Mouse (Mus musculus): ENCODE results near the gene Tsku. TPM values are rescaled to one million over a fixed set of nuclear protein-coding genes. Genes with fewer than 3 reads are reported as not detected.

The Tsku gene
- total and polyA plus RNA-seq, 2 experiments from 2014 or later = 6.2 to 24.8 TPM

- H3K9ac ChIP-seq = peak overlapping the region; percentile 89
- no peaks in the 10 kb centered on the region for H3K9me3 ChIP-seq (ENCODE audit: low read length)
- H3K4me2 ChIP-seq (ENCODE audit: low read depth) = peak overlapping the region; percentile 91
- ATAC-seq (peak; percentile 34), DNase-seq (peak; percentile 66)
- H3K27ac ChIP-seq (ENCODE audit: low read depth, low read length) = peak overlapping the region; percentile 85
- H3K4me3 ChIP-seq (ENCODE audit: low read depth, low read length) = peak overlapping the region; percentile 81
- H3K27me3 ChIP-seq (ENCODE audit: insufficient read depth, low read length) = no peaks in the 10 kb centered on the region
- WGBS = 1% methylated on average over 33 of the region's 33 CpGs
- peaks cover 7% of the 10 kb centered on the region; the same call in 1 of the 2 replicates for H3K4me1 ChIP-seq (ENCODE audit: insufficient read depth)
- no peak for TF ChIP-seq CTCF (IDR thresholded peaks at IDR 0.05; ENCODE audit: low read depth)
- no peaks in the 10 kb centered on the region for H3K36me3 ChIP-seq (ENCODE audit: insufficient read depth)
Measured at GRCm38 (mm10) chr7:98359951-98360620, 1.0 kb downstream of the Tsku start.

DNA sequence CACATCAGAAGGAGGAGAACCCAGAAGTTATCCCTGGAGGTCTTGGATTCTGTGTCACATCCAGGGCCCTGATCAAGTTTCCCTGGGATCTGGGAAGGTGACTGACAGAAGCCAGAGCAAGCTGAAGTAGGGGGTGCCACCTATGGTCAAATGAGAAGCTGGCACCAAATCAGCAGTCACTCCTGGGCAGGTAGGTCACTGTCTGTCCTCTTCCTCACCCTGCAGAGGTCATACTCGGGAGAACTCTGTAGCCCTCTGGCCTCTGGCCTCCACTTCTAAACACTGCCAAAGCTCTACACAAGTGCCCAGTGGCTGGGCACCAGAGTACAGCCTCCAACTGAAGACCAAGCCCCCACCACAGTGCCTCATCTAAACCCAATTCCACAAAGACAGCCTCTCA lies 3.1 kb downstream of the Tsku start:
- no peak overlapping the region for H3K4me3 ChIP-seq (ENCODE audit: low read depth, low read length)

DNA sequence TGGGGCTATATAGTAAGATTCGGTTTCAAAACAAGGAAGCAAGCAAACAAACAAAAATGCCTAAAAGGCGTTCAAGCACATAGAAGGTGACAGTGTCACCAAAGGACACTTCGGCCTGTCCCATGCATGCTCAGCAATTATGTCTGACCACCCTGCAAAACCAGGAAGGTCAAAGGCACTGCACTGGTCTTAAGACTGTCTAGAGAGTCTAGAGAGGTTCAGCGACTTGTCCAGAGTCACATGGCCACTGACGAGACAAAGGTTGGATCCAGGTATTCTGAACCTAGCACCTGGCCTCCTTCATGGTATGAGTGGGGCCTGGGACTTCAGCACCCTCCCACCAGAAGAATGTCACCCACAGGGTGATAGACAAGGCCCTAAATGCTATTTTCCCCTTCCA lies 3.8 kb downstream of the Tsku start:
- ATAC-seq (no peak), DNase-seq (no peak)
- Histone ChIP-seq H3K4me1 (ENCODE audit: insufficient read depth) (peaks cover 11% of the 10 kb centered on the region), H3K9me3 (ENCODE audit: low read length) (no peaks in the 10 kb centered on the region), H3K27me3 (ENCODE audit: insufficient read depth, low read length) (no peaks in the 10 kb centered on the region), H3K4me3 (ENCODE audit: low read depth, low read length) (no peak overlapping the region), H3K36me3 (ENCODE audit: insufficient read depth) (peaks cover 7% of the 10 kb centered on the region), H3K4me2 (ENCODE audit: low read depth) (no peak overlapping the region), H3K9ac (no peak overlapping the region), H3K27ac (ENCODE audit: low read depth, low read length) (no peak overlapping the region)
- no peak for TF ChIP-seq CTCF (IDR thresholded peaks at IDR 0.05; ENCODE audit: low read depth)
- WGBS = 84% methylated on average over 5 of the region's 5 CpGs

More for the DNA sequence above, 3.1 kb downstream of the Tsku start:
- Histone ChIP-seq H3K9me3 (ENCODE audit: low read length) (no peaks in the 10 kb centered on the region), H3K27ac (ENCODE audit: low read depth, low read length) (no peak overlapping the region), H3K9ac (no peak overlapping the region), H3K4me2 (ENCODE audit: low read depth) (0 out of 2 replicates have a peak overlapping the region, but pooled peaks have one; percentile 91), H3K27me3 (ENCODE audit: insufficient read depth, low read length) (no peaks in the 10 kb centered on the region), H3K4me1 (ENCODE audit: insufficient read depth) (peaks cover 11% of the 10 kb centered on the region), H3K36me3 (ENCODE audit: insufficient read depth) (0 out of 2 replicates have a peak, but pooled peaks cover under 1% of the 10 kb centered on the region)
- no peak for ATAC-seq
- no peak for DNase-seq
- TF ChIP-seq CTCF (IDR thresholded peaks at IDR 0.05; ENCODE audit: low read depth) = no peak
- WGBS = 61% methylated on average over 1 of the region's 1 CpGs

GRCm38 (mm10) chr7:98354921-98355310 lies 6.2 kb downstream of the Tsku start:
- Histone ChIP-seq H3K4me3 (ENCODE audit: low read depth, low read length) (no peak overlapping the region), H3K27me3 (ENCODE audit: insufficient read depth, low read length) (no peaks in the 10 kb centered on the region), H3K4me2 (ENCODE audit: low read depth) (no peak overlapping the region), H3K9me3 (ENCODE audit: low read length) (no peaks in the 10 kb centered on the region), H3K9ac (no peak overlapping the region), H3K36me3 (ENCODE audit: insufficient read depth) (peaks cover 26% of the 10 kb centered on the region), H3K27ac (ENCODE audit: low read depth, low read length) (0 out of 2 replicates have a peak overlapping the region, but pooled peaks have one; percentile 0), H3K4me1 (ENCODE audit: insufficient read depth) (peaks cover 11% of the 10 kb centered on the region)
- TF ChIP-seq CTCF (IDR thresholded peaks at IDR 0.05; ENCODE audit: low read depth) = no peak
- 37% methylated on average over 4 of the region's 4 CpGs for WGBS
- ATAC-seq = no peak
- no peak for DNase-seq

- WGBS = 27% methylated on average over 12 of the region's 12 CpGs
- ATAC-seq (no peak), DNase-seq (no peak)
Measured at GRCm38 (mm10) chr7:98354160-98354920, 6.8 kb downstream of the Tsku start.

DNA sequence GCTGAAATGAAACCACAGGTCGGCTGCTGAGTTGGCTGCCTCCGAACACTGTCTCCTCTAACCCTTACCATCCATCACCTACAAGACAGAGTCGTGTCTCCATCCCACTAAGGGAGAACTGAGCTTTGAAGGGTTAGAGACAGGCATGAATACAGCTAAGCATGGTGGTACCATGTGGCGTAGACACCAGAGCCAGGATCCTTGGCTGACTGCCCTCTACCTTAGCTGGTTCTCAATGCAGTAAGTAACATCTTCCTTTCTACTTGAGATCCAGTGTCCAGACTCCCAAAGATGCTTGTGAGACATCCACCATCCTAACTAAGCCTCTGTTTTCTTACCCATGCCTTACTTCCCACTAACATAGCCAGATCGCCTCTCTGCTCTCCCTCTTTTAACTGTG lies 7.5 kb downstream of the Tsku start:
- Histone ChIP-seq H3K27me3 (ENCODE audit: insufficient read depth, low read length) (no peaks in the 10 kb centered on the region), H3K27ac (ENCODE audit: low read depth, low read length) (no peak overlapping the region), H3K4me1 (ENCODE audit: insufficient read depth) (peaks cover 4% of the 10 kb centered on the region), H3K4me3 (ENCODE audit: low read depth, low read length) (no peak overlapping the region), H3K9me3 (ENCODE audit: low read length) (no peaks in the 10 kb centered on the region), H3K36me3 (ENCODE audit: insufficient read depth) (peaks cover 34% of the 10 kb centered on the region), H3K9ac (no peak overlapping the region), H3K4me2 (ENCODE audit: low read depth) (no peak overlapping the region)
- DNase-seq (no peak), ATAC-seq (no peak)
- no peak for TF ChIP-seq CTCF (IDR thresholded peaks at IDR 0.05; ENCODE audit: low read depth)
- WGBS = 79% methylated on average over 5 of the region's 5 CpGs

More at GRCm38 (mm10) chr7:98354160-98354920, 6.8 kb downstream of the Tsku start:
- no peak for TF ChIP-seq CTCF (IDR thresholded peaks at IDR 0.05; ENCODE audit: low read depth)
- Histone ChIP-seq H3K27ac (ENCODE audit: low read depth, low read length) (no peak overlapping the region), H3K4me1 (ENCODE audit: insufficient read depth) (peaks cover 11% of the 10 kb centered on the region), H3K36me3 (ENCODE audit: insufficient read depth) (peaks cover 32% of the 10 kb centered on the region), H3K4me2 (ENCODE audit: low read depth) (no peak overlapping the region), H3K27me3 (ENCODE audit: insufficient read depth, low read length) (no peaks in the 10 kb centered on the region), H3K9me3 (ENCODE audit: low read length) (no peaks in the 10 kb centered on the region), H3K9ac (no peak overlapping the region), H3K4me3 (ENCODE audit: low read depth, low read length) (no peak overlapping the region)

GRCm38 (mm10) chr7:98351523-98351922 lies 9.6 kb downstream of the Tsku start:
- H3K9ac ChIP-seq = no peak overlapping the region
- H3K27ac ChIP-seq (ENCODE audit: low read depth, low read length) = no peak overlapping the region
- no peak for TF ChIP-seq CTCF (IDR thresholded peaks at IDR 0.05; ENCODE audit: low read depth)
- WGBS = 95% methylated on average over 3 of the region's 3 CpGs
- no peaks in the 10 kb centered on the region for H3K27me3 ChIP-seq (ENCODE audit: insufficient read depth, low read length)
- H3K4me1 ChIP-seq (ENCODE audit: insufficient read depth) = peaks cover 4% of the 10 kb centered on the region
- no peak overlapping the region for H3K4me2 ChIP-seq (ENCODE audit: low read depth)
- DNase-seq (no peak), ATAC-seq (no peak)
- H3K9me3 ChIP-seq (ENCODE audit: low read length) = no peaks in the 10 kb centered on the region
- H3K36me3 ChIP-seq (ENCODE audit: insufficient read depth) = peaks cover 34% of the 10 kb centered on the region
- no peak overlapping the region for H3K4me3 ChIP-seq (ENCODE audit: low read depth, low read length)

Measured in forebrain, postnatal 0 days (tissue).